Mouse (Mus musculus) neural tube, embryonic 15.5 days (tissue): ENCODE measurements around the gene Ddx11. TPM values are rescaled to one million over a fixed set of nuclear protein-coding genes. Genes with fewer than 3 reads are reported as not detected.

ENCODE experiments used
- ATAC-seq: fragments of 200-750 bp; cut with Nextera tagmentation; 2 replicates; pipeline ENCODE4 v1.8.0; 2017; ENCODE audit warnings: mild to moderate bottlenecking, moderate TSS enrichment, moderate library complexity; ENCODE audit not compliant: low FRiP score
- H3K27ac ChIP-seq: fragments of 300-500 bp; sonication (generic); replicated peaks from 2 replicates; pipeline ENCODE4 v1.5.1; 2015; ENCODE audit warnings: mild to moderate bottlenecking, inconsistent platforms
- H3K27me3 ChIP-seq: fragments of 300-500 bp; sonication (generic); replicated peaks from 2 replicates; pipeline ENCODE4 v1.6.1; 2015; ENCODE audit warnings: inconsistent platforms
- H3K36me3 ChIP-seq: fragments of 300-500 bp; sonication (generic); 2 replicates; pipeline ENCODE4 v1.6.1; 2015; ENCODE audit warnings: inconsistent platforms
- H3K4me1 ChIP-seq: fragments of 300-500 bp; sonication (generic); 2 replicates; pipeline ENCODE4 v1.6.1; 2015; ENCODE audit warnings: inconsistent platforms
- H3K4me2 ChIP-seq: fragments of 300-500 bp; sonication (generic); 2 replicates; pipeline ENCODE4 v1.6.1; 2015; ENCODE audit warnings: inconsistent platforms, mild to moderate bottlenecking, moderate library complexity
- H3K4me3 ChIP-seq: fragments of 300-500 bp; sonication (generic); replicated peaks from 2 replicates; pipeline ENCODE4 v1.5.1; 2015; ENCODE audit warnings: mild to moderate bottlenecking, inconsistent platforms
- H3K9ac ChIP-seq: fragments of 300-500 bp; sonication (generic); replicated peaks from 2 replicates; pipeline ENCODE4 v1.6.1; 2015; ENCODE audit warnings: mild to moderate bottlenecking, inconsistent platforms
- H3K9me3 ChIP-seq: fragments of 300-500 bp; sonication (generic); replicated peaks from 2 replicates; pipeline ENCODE4 v1.6.1; 2016; ENCODE audit warnings: inconsistent platforms
- WGBS: fragments of 180-500 bp; shearing (Covaris S2); methylation state at CpG from one replicate; pipeline ENCODE4 v1.1.7; 2015; ENCODE audit warnings: mixed read lengths; 5-methylcytosine and 5-hydroxymethylcytosine counted together
- polyA plus RNA-seq: library from polyadenylated mRNA; unstranded; fragments of >200 nt; fragmentation: Nextera tagmentation; extraction: Ambion mirVana; gene quantifications from 2 replicates; pipeline ENCODE4 v1.2.1, GENCODE M21; 2015

The Ddx11 gene
- polyA plus RNA-seq, result 6.1 and 7.5 TPM in 2 replicates

DNA sequence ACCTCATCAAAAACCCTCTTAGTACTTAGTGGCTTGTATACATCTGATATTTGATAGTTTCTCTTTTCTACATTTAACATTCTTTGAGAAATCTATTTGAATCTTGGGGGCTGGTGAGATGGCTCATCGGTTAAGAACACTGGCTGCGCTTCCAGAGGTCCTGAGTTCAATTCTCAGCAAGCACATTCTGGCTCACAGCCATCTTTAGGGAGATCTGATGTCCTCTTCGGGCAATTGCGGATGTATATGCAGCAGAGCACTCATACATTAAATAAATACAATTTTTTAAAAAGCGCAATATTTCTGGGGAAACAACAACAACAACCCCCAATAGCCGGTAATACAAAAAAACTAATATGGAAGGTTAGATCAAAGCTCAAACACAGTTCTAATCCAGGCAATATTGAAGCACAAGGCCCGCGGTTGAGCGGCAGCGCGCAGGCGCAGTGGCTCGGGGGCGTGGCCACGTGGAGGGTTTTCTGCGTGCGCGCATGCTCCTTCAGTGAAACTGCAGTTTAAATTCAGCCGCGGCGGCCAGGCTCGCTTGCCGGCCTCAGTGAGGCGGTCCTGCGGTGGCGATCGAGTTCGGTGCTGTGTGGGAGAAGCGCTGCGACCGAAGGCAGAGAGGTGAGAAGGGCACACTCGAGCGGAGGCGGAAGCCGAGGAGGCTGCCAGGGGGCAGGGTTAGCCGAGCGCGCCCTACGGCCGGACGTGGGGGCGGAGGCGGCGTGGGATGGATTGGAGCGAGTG lies at the start of gene Ddx11:
Ddx11 (plus strand) TSS at position 455 of the 750 bp plus-strand sequence.
- peak; percentile 85 for ATAC-seq
- WGBS, result 6% methylated on average over 45 of the region's 45 CpGs

DNA sequence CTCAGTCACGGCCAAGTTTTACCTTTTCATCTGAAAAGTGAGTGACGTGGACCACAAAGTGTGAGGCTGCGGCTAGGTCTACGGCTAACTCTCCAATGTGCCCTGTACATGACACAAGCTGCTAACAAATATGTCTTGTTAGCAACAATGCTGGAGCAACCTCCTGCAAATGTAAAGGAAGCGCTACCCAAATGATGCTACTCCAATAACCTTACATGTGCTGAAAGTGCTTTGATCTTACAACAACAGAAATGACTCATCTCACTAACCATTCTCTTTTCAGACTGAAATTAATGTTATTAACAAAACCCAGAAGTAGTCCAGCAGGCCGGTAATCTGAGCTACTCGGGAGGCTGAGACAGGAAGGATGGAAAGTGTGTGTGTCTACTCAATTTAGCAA lies 49.3 kb upstream of the Ddx11 start:
- Histone ChIP-seq H3K4me3 (no peak overlapping the region), H3K4me2 (no peak overlapping the region), H3K36me3 (no peaks in the 10 kb centered on the region), H3K27ac (no peak overlapping the region), H3K9me3 (no peaks in the 10 kb centered on the region), H3K9ac (no peak overlapping the region), H3K27me3 (no peaks in the 10 kb centered on the region), H3K4me1 (peaks cover 34% of the 10 kb centered on the region)
- 90% methylated on average over 7 of the region's 7 CpGs for WGBS
- ATAC-seq, result no peak

More for the DNA sequence above, at the start of gene Ddx11:
- peak within 1 kb of the TSS; percentile 87 for H3K4me3 ChIP-seq
- H3K9me3 ChIP-seq, result no peaks in the 10 kb centered on the region
- H3K9ac ChIP-seq, result peak within 1 kb of the TSS; percentile 75
- H3K27ac ChIP-seq, result peak within 1 kb of the TSS; percentile 68; the same call in 1 of the 2 replicates
- H3K4me1 ChIP-seq, result peaks cover 9% of the 10 kb centered on the region; the same call in 1 of the 2 replicates
- H3K4me2 ChIP-seq, result peak within 1 kb of the TSS; percentile 81
- H3K27me3 ChIP-seq, result no peaks in the 10 kb centered on the region
- H3K36me3 ChIP-seq, result peaks cover 23% of the 10 kb centered on the region

DNA sequence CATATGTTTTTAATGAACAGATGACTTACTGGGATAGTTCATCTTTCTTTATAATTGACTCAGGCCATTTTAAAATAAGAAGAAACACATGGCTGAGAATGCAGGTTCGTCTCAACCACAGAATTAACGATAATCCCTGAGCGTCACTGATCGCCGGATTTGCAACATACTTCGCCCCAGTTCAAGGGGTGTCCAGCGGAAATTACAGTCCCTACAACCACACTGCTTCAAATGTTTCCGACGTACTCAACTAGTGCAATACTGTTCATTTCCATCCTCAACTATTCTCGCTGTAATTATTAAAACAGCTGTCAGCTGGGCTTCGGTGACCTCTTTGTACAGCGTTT lies 47.5 kb upstream of the Ddx11 start:
- Histone ChIP-seq H3K36me3 (peaks cover 10% of the 10 kb centered on the region), H3K9ac (peak overlapping the region; percentile 81), H3K9me3 (no peaks in the 10 kb centered on the region), H3K4me3 (peak overlapping the region; percentile 99), H3K27ac (peak overlapping the region; percentile 96), H3K27me3 (no peaks in the 10 kb centered on the region), H3K4me1 (peaks cover 34% of the 10 kb centered on the region), H3K4me2 (peak overlapping the region; percentile 84)
- no peak for ATAC-seq
- WGBS, result 5% methylated on average over 12 of the region's 12 CpGs

DNA sequence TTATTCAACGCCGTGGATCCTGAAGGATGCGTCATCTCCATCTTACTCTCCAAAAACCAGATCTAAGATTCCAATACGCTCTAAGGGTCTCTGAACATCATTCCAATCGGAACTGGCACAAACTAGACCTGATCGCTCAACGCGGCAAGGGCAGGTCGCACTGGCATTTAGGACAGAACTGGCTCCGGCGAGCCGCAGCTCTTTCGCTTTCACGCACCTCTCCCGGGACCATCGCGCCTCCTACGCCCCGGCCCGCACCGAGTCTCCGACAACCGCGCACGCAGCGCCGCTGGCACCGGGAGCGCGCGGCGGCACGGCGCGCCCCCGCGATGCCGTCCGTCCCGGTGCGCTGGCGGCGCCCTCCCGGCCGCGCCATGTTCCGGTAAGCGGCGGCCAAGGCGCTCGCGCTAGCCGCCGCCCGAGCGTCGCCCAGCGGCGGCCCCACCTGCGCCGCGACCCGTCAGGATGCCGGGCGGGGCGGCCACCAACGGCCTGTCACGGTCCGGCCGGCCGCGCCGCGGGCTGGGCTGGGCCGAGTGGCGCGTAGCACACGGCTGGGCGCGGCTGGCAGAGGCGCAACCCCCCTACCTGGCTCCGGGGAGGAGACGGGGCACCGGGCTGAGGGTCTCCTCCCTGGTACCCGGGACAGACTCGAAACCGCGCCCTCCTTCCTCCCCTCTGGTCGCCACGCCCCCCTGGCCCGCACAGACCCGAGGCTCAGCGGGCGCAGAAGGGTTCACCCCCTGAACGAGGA lies 47.0 kb upstream of the Ddx11 start:
- WGBS, result under 1% methylated on average over 82 of the region's 95 CpGs
- H3K9me3 ChIP-seq, result no peaks in the 10 kb centered on the region
- H3K27me3 ChIP-seq, result no peaks in the 10 kb centered on the region
- ATAC-seq, result peak; percentile 74
- peak overlapping the region; percentile 96 for H3K27ac ChIP-seq
- peaks cover 16% of the 10 kb centered on the region for H3K36me3 ChIP-seq
- peak overlapping the region; percentile 84 for H3K4me2 ChIP-seq
- H3K4me3 ChIP-seq, result peak overlapping the region; percentile 99
- H3K9ac ChIP-seq, result peak overlapping the region; percentile 81
- H3K4me1 ChIP-seq, result peaks cover 34% of the 10 kb centered on the region

DNA sequence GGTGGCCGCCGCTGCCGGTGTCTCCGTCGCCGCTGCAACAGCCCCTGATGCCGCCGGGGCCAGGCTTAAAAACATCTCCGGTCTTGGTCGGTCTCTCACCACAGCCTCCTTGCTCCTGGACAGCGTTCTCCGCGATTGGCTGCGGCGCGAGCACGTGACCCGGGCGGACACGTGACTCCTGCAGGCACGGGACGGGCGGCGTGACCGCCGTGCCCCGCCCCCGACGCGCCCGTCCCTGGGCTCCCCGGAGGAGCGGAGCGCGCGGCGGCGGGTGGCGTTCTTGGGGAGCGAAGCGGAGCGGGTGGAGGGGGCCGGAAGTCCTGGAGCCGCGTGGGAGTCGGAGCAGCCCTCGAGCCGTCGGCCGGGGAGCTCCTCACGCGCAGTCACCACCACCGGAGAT lies 46.4 kb upstream of the Ddx11 start, which contains the start of gene Ankrd12:
Ankrd12 (minus strand) TSS at position 156 of the 400 bp plus-strand sequence.
- H3K4me3 ChIP-seq, result peak within 1 kb of the TSS; percentile 99
- WGBS, result 2% methylated on average over 53 of the region's 53 CpGs
- H3K4me1 ChIP-seq, result peaks cover 34% of the 10 kb centered on the region
- peaks cover 20% of the 10 kb centered on the region for H3K36me3 ChIP-seq
- H3K27me3 ChIP-seq, result no peaks in the 10 kb centered on the region
- peak; percentile 98 for ATAC-seq
- peak within 1 kb of the TSS; percentile 81 for H3K9ac ChIP-seq
- peak within 1 kb of the TSS; percentile 96 for H3K27ac ChIP-seq
- peak within 1 kb of the TSS; percentile 84 for H3K4me2 ChIP-seq
- H3K9me3 ChIP-seq, result no peaks in the 10 kb centered on the region

DNA sequence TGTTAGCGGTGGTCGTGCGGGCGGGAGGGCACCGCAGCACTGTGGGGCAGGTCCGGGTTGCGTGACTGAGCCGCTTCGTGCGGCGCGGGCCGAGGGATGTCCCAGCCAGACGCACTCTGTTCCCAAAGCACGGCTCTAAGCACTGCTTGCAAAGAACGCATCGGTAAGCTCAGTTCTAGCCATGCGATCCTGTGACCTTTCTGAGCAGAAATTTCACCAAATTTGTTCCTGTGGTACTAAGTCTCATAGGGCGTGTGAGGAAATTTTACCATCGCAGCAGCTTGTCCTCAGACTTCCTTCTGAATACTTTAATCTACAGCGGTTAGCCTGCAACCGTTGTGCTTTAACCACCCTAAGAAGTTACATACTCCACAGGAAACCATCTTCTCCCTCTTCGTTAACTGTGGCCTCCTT lies 45.9 kb upstream of the Ddx11 start:
- no peaks in the 10 kb centered on the region for H3K27me3 ChIP-seq
- peak overlapping the region; percentile 84 for H3K4me2 ChIP-seq
- H3K9me3 ChIP-seq, result no peaks in the 10 kb centered on the region
- under 1% methylated on average over 23 of the region's 23 CpGs for WGBS
- H3K4me3 ChIP-seq, result peak overlapping the region; percentile 99
- H3K9ac ChIP-seq, result peak overlapping the region; percentile 81
- H3K4me1 ChIP-seq, result peaks cover 34% of the 10 kb centered on the region
- ATAC-seq, result peak; percentile 70
- peak overlapping the region; percentile 96 for H3K27ac ChIP-seq
- peaks cover 20% of the 10 kb centered on the region for H3K36me3 ChIP-seq

DNA sequence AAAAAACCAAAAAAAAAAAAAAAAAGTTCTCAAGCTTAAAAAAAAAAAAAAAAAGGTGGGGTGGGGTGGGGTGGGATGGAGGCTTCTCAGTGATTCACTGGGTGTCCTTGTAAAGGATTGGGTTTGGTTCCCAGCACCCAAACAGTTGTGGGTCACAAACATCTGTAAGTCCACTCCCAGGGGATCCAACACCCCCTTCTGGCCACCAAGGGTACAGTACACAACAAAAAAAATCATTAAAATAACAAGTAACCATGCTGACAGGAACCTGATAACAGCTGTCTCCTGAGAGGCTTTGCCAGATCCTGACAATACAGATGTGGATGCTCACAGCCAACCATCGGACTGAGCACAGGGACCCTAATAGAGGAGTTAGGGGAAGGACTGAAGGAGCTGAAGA lies 38.8 kb upstream of the Ddx11 start:
- no peaks in the 10 kb centered on the region for H3K4me1 ChIP-seq
- H3K9ac ChIP-seq, result no peak overlapping the region
- no peak for ATAC-seq
- no peaks in the 10 kb centered on the region for H3K27me3 ChIP-seq
- H3K9me3 ChIP-seq, result no peaks in the 10 kb centered on the region
- no peak overlapping the region for H3K27ac ChIP-seq
- 92% methylated on average over 1 of the region's 1 CpGs for WGBS
- H3K4me3 ChIP-seq, result no peak overlapping the region
- H3K4me2 ChIP-seq, result no peak overlapping the region
- H3K36me3 ChIP-seq, result peaks cover 41% of the 10 kb centered on the region

DNA sequence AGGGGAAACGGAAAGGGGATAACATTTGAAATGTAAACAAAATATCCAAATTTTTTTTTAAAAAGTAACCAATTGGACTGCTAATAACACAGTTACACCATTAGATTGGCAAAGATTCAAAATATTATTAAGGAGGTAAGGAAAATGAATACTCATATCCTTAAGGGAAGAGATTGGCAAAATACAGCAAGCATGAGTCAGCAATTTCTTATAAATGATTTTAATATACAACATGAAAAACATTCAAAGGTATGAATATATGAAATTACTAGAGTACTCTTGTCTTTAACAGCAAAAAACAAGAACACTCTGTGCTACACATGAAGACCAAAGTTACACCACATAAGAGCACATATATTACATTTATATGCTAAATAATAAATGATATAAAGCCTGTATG lies 38.3 kb upstream of the Ddx11 start:
- no peak for ATAC-seq
- Histone ChIP-seq H3K27me3 (no peaks in the 10 kb centered on the region), H3K36me3 (peaks cover 41% of the 10 kb centered on the region), H3K9me3 (no peaks in the 10 kb centered on the region), H3K4me3 (no peak overlapping the region), H3K27ac (no peak overlapping the region), H3K4me2 (no peak overlapping the region), H3K9ac (no peak overlapping the region), H3K4me1 (no peaks in the 10 kb centered on the region)
- 95% methylated on average over 1 of the region's 1 CpGs for WGBS

DNA sequence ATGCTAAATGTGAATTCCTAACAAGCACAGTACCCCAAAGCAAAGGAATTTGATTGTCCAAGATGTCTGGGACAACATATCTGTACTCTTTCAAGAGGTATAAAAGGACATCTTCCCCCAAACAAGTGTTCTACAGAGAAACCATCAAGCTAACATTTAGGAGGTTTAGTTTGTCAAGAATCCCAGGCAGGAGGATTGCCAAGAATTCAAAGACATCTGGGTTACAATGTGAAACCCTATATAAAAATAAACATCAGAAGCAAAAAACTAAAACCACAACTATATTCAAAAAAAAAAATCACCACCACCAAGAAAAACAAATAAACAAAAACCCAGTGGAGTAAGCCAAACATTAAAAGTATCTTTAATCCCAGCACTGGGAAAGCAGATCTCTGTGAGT lies 33.1 kb upstream of the Ddx11 start:
- Histone ChIP-seq H3K9me3 (no peaks in the 10 kb centered on the region), H3K4me1 (no peaks in the 10 kb centered on the region), H3K4me3 (no peak overlapping the region), H3K9ac (no peak overlapping the region), H3K27me3 (no peaks in the 10 kb centered on the region), H3K4me2 (no peak overlapping the region), H3K27ac (no peak overlapping the region), H3K36me3 (peaks cover 28% of the 10 kb centered on the region)
- ATAC-seq, result no peak

DNA sequence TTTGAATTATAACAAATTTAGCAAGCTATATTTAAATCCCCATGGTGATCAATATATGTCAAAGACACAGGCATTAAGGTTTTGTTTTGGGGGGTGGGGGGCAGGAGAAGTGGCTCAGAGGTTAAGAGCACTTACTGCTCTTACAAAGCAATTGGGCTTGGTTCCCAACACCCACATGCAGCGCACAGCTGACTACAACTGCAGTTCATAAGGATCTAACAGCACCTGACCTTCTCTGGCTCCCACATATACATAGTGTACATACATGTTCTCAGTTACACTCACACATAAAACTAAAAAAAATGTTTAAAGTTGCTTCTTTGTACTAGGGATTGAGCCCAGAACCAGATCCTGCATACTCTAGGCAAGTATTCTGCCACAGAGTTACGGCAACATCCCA lies 31.9 kb upstream of the Ddx11 start:
- WGBS, result 83% methylated on average over 2 of the region's 2 CpGs
- Histone ChIP-seq H3K4me2 (no peak overlapping the region), H3K27me3 (no peaks in the 10 kb centered on the region), H3K9ac (no peak overlapping the region), H3K27ac (no peak overlapping the region), H3K4me1 (no peaks in the 10 kb centered on the region), H3K4me3 (no peak overlapping the region), H3K9me3 (no peaks in the 10 kb centered on the region), H3K36me3 (peaks cover 18% of the 10 kb centered on the region)
- ATAC-seq, result no peak

DNA sequence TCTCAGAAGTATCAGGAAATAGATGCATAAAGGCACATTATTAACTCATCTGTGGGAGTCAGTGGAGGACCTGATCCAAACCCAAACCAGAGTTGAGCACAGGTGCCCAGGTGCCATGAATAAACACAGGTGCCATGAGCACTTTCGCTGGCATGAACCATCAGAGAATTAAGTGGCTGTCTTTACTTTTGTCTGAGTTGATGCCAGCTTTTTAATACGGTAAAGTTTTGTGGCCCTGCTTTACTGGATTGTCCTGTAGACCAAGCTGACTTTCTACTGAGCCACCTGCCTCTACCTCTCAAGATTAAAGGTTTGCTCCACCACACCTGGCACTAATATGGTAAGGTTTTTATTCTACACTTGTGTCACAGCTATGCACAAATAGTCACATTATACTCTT lies 31.3 kb upstream of the Ddx11 start:
- WGBS, result 94% methylated on average over 2 of the region's 2 CpGs

DNA sequence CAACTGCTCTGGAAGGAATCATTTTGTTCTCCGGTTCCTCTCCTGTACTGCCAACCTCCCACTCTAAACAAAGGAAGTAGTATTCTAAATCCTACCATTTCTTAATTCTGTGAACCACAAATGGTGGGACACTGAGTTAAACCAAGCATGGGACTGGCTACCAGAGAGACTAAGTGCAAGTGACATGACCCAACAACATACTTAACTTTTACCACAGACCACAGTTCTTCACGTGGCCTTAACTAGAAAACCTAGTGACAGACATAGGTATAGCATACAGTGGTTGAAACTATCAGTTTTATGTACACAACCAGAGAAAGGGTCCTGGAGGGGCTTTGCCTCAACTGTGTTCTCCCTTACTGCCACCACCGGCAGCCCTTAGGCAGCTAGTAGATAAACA lies 30.7 kb upstream of the Ddx11 start:
- ATAC-seq, result no peak

More for the DNA sequence above, 31.3 kb upstream of the Ddx11 start:
- Histone ChIP-seq H3K9me3 (no peaks in the 10 kb centered on the region), H3K27ac (no peak overlapping the region), H3K4me1 (no peaks in the 10 kb centered on the region), H3K27me3 (no peaks in the 10 kb centered on the region), H3K36me3 (peaks cover 17% of the 10 kb centered on the region), H3K4me2 (no peak overlapping the region), H3K4me3 (no peak overlapping the region), H3K9ac (no peak overlapping the region)
- no peak for ATAC-seq

More for the DNA sequence above, 30.7 kb upstream of the Ddx11 start:
- Histone ChIP-seq H3K4me2 (no peak overlapping the region), H3K36me3 (peaks cover 13% of the 10 kb centered on the region), H3K9ac (no peak overlapping the region), H3K9me3 (no peaks in the 10 kb centered on the region), H3K4me3 (no peak overlapping the region), H3K4me1 (no peaks in the 10 kb centered on the region; the same call in 1 of the 2 replicates), H3K27me3 (no peaks in the 10 kb centered on the region), H3K27ac (no peak overlapping the region)
- WGBS, result 86% methylated on average over 3 of the region's 3 CpGs
